Mouse (Mus musculus) forebrain, embryonic 14.5 days (tissue): ENCODE measurements around the gene Pacsin1. TPM values are rescaled to one million over a fixed set of nuclear protein-coding genes. Genes with fewer than 3 reads are reported as not detected.

Experiments
- polyA plus RNA-seq: library from polyadenylated mRNA; unstranded; fragments of >200 nt; fragmentation: Nextera tagmentation; extraction: Ambion mirVana; gene quantifications from 2 replicates; pipeline ENCODE4 v1.2.1, GENCODE M21; 2014

Pacsin1 gene
- polyA plus RNA-seq, 1 experiment from 2014 or later = 22.2 TPM

Other genes with a start within 250 kb of the Pacsin1 start
- 2.0 and 2.4 TPM in 2 replicates for gene Grm4, start 134.1 kb upstream of the Pacsin1 start, polyA plus RNA-seq
- 132 TPM in 2 replicates for gene Hmga1, start 99.0 kb upstream of the Pacsin1 start, polyA plus RNA-seq
- gene AI413582, start 89.8 kb upstream of the Pacsin1 start, polyA plus RNA-seq = 44.6 and 46.2 TPM in 2 replicates
- gene Nudt3, start 32.0 kb upstream of the Pacsin1 start, polyA plus RNA-seq = 175 and 178 TPM in 2 replicates
- gene RPS10-NUDT3, start 20.3 kb upstream of the Pacsin1 start, polyA plus RNA-seq = not detected in 2 replicates
- 603 and 789 TPM in 2 replicates for gene Rps10, start 18.8 kb upstream of the Pacsin1 start, polyA plus RNA-seq
- 0.44 TPM in 1 of 2 replicates, not detected in the other for gene Spdef, start 73.4 kb downstream of the Pacsin1 start, polyA plus RNA-seq
- gene D17Wsu92e, start 165.1 kb downstream of the Pacsin1 start, polyA plus RNA-seq = 9.8 and 10.2 TPM in 2 replicates
- 301 and 338 TPM in 2 replicates for gene Snrpc, start 182.6 kb downstream of the Pacsin1 start, polyA plus RNA-seq
- gene Uhrf1bp1, start 200.9 kb downstream of the Pacsin1 start, polyA plus RNA-seq = 4.3 and 5.3 TPM in 2 replicates